Mouse (Mus musculus) thymus, adult 2 months (tissue): ENCODE results near the gene Opa3. TPM values are rescaled to one million over a fixed set of nuclear protein-coding genes. Genes with fewer than 3 reads are reported as not detected.

Experiments
- DNase-seq: peaks from one replicate; pipeline ENCODE4 v3.0.0; 2021
- H3K27ac ChIP-seq: fragments of 200-500 bp; 2 replicates; pipeline ENCODE4 v1.5.1; 2012; ENCODE audit warnings: low read length, control low read depth; ENCODE audit not compliant: control insufficient read depth, insufficient read depth
- H3K27me3 ChIP-seq: fragments of 200-500 bp; 2 replicates; pipeline ENCODE4 v1.6.1; 2012; ENCODE audit warnings: mild to moderate bottlenecking, low read length, moderate library complexity, mixed read lengths; ENCODE audit not compliant: control insufficient read depth, insufficient read depth
- H3K36me3 ChIP-seq: fragments of 200-500 bp; 2 replicates; pipeline ENCODE4 v1.6.1; 2012; ENCODE audit warnings: mild to moderate bottlenecking, low read length, moderate library complexity; ENCODE audit not compliant: control insufficient read depth, insufficient read depth
- H3K4me1 ChIP-seq: fragments of 200-500 bp; replicated peaks from 2 replicates; pipeline ENCODE4 v1.6.1; 2012; ENCODE audit warnings: low read length; ENCODE audit not compliant: control insufficient read depth, insufficient read depth
- H3K4me3 ChIP-seq: fragments of 200-500 bp; 2 replicates; pipeline ENCODE4 v1.5.1; 2012; ENCODE audit warnings: mild to moderate bottlenecking, low read length, control low read depth, moderate library complexity; ENCODE audit not compliant: control insufficient read depth, insufficient read depth
- CTCF ChIP-seq: fragments of 200-500 bp; IDR thresholded peaks from 2 replicates; pipeline ENCODE4 v1.5.1; 2012; ENCODE audit warnings: mild to moderate bottlenecking, control low read depth, low read length, moderate library complexity, borderline replicate concordance; ENCODE audit not compliant: control insufficient read depth, poor library complexity, insufficient read depth; ENCODE audit errors: extremely low read depth
- POLR2A ChIP-seq: fragments of 200-500 bp; IDR thresholded peaks from 2 replicates; pipeline ENCODE4 v1.6.1; 2012; ENCODE audit warnings: mild to moderate bottlenecking, low read length, control low read depth, moderate library complexity; ENCODE audit not compliant: control insufficient read depth, poor library complexity, insufficient read depth; ENCODE audit errors: extremely low read depth
- WGBS: fragments of 180-500 bp; shearing (Covaris S2); methylation state at CpG from one replicate; pipeline ENCODE4 v1.1.7; 2018; 5-methylcytosine and 5-hydroxymethylcytosine counted together
- polyA plus RNA-seq: library from polyadenylated mRNA; depleted of rRNA; stranded (reverse); fragments of >200 nt; gene quantifications from 2 replicates; pipeline ENCODE4 v1.2.3, GENCODE M21; 2012

Opa3 gene
- polyA plus RNA-seq, 1 experiment: 46.5 TPM

- peak; percentile 45 for DNase-seq
- Histone ChIP-seq H3K4me3 (peak overlapping the region; percentile 6), H3K4me1 (peaks cover 10% of the 10 kb centered on the region), H3K27me3 (peaks cover 18% of the 10 kb centered on the region), H3K36me3 (no peaks in the 10 kb centered on the region), H3K27ac (no peak overlapping the region)
- TF ChIP-seq POLR2A: no peak
- TF ChIP-seq CTCF: no peak
- 4% methylated on average over 35 of the region's 35 CpGs for WGBS
Observed at GRCm38 (mm10) chr7:19282791-19283405, 54.8 kb downstream of the Opa3 start.

- no peak for DNase-seq
- Histone ChIP-seq H3K27ac (no peak overlapping the region), H3K4me1 (peaks cover 10% of the 10 kb centered on the region), H3K36me3 (no peaks in the 10 kb centered on the region), H3K27me3 (peaks cover 16% of the 10 kb centered on the region), H3K4me3 (no peak overlapping the region)
- no peak for TF ChIP-seq CTCF
- no peak for TF ChIP-seq POLR2A
- 40% methylated on average over 14 of the region's 14 CpGs for WGBS
Observed at GRCm38 (mm10) chr7:19283406-19283804, 55.3 kb downstream of the Opa3 start.

GRCm38 (mm10) chr7:19284763-19285162, 56.6 kb downstream of the Opa3 start:
- Histone ChIP-seq H3K27ac (no peak overlapping the region), H3K4me3 (no peak overlapping the region), H3K4me1 (peaks cover 6% of the 10 kb centered on the region), H3K27me3 (peaks cover 13% of the 10 kb centered on the region), H3K36me3 (no peaks in the 10 kb centered on the region)
- DNase-seq: peak; percentile 61
- 23% methylated on average over 4 of the region's 4 CpGs for WGBS
- no peak for TF ChIP-seq CTCF
- TF ChIP-seq POLR2A: no peak

- no peaks in the 10 kb centered on the region; the same call in 1 of the 2 replicates for H3K27me3 ChIP-seq
- H3K4me3 ChIP-seq: no peak overlapping the region
- H3K4me1 ChIP-seq: peaks cover 12% of the 10 kb centered on the region
- no peak overlapping the region for H3K27ac ChIP-seq
- no peaks in the 10 kb centered on the region for H3K36me3 ChIP-seq
- no peak for TF ChIP-seq CTCF
- TF ChIP-seq POLR2A: no peak
- 24% methylated on average over 20 of the region's 20 CpGs for WGBS
- no peak for DNase-seq
Observed at GRCm38 (mm10) chr7:19290969-19291596, 62.9 kb downstream of the Opa3 start.

- TF ChIP-seq CTCF (peak; percentile 95), POLR2A (0 out of 2 replicates have a peak, but pooled peaks have one; percentile 26)
- peak; percentile 97 for DNase-seq
- H3K27ac ChIP-seq: no peak overlapping the region
Observed at GRCm38 (mm10) chr7:19295503-19296185, 67.5 kb downstream of the Opa3 start.

GRCm38 (mm10) chr7:19297034-19297433, 68.9 kb downstream of the Opa3 start:
- Histone ChIP-seq H3K27me3 (peaks cover 5% of the 10 kb centered on the region; the same call in 1 of the 2 replicates), H3K36me3 (no peaks in the 10 kb centered on the region), H3K4me1 (peaks cover 3% of the 10 kb centered on the region), H3K27ac (no peak overlapping the region), H3K4me3 (no peak overlapping the region)
- 95% methylated on average over 6 of the region's 6 CpGs for WGBS
- DNase-seq: no peak
- TF ChIP-seq POLR2A (no peak), CTCF (no peak)

More at GRCm38 (mm10) chr7:19295503-19296185, 67.5 kb downstream of the Opa3 start:
- H3K4me3 ChIP-seq: peak overlapping the region; percentile 97
- H3K36me3 ChIP-seq: no peaks in the 10 kb centered on the region
- H3K4me1 ChIP-seq: peaks cover 12% of the 10 kb centered on the region
- 7% methylated on average over 21 of the region's 22 CpGs for WGBS
- H3K27me3 ChIP-seq: no peaks in the 10 kb centered on the region

- no peak for TF ChIP-seq CTCF
- H3K4me1 ChIP-seq: peaks cover 3% of the 10 kb centered on the region
- no peak overlapping the region for H3K4me3 ChIP-seq
- no peak for DNase-seq
- H3K36me3 ChIP-seq: no peaks in the 10 kb centered on the region
- no peak overlapping the region for H3K27ac ChIP-seq
- WGBS: 93% methylated on average over 5 of the region's 5 CpGs
- H3K27me3 ChIP-seq: peaks cover 7% of the 10 kb centered on the region; the same call in 1 of the 2 replicates
Observed at GRCm38 (mm10) chr7:19297794-19298193, 69.7 kb downstream of the Opa3 start.
